Comparison of ENCODE assay signal across 26 mouse cellular contexts in genomic region chr3:140716896-140717295, GRCm38 (mm10).
"Had no signal": no experiment of that assay in that cellular context is flagged by ENCODE, and none has a peak within 500 bp of the region (broad histone marks: within the 10 kb centered on the region; RNA-seq: fewer than 3 reads in every experiment).

No protein-coding gene starts in this region.

- H3K27ac ChIP-seq: heart, embryonic 13.5 days; heart, embryonic 15.5 days; hindbrain, embryonic 13.5 days; hindbrain, embryonic 15.5 days; hindbrain, postnatal 0 days; kidney, embryonic 15.5 days; kidney, postnatal 0 days; limb, embryonic 13.5 days; limb, embryonic 15.5 days; liver, embryonic 12.5 days; liver, embryonic 14.5 days had no signal

- H3K9ac ChIP-seq: heart, embryonic 13.5 days; heart, embryonic 15.5 days; hindbrain, embryonic 13.5 days; hindbrain, embryonic 15.5 days; kidney, embryonic 15.5 days; limb, embryonic 13.5 days; limb, embryonic 15.5 days; liver, embryonic 12.5 days; liver, embryonic 14.5 days had no signal

- ATAC-seq: hindbrain, postnatal 0 days; intestine, embryonic 16.5 days; liver, embryonic 12.5 days had no signal

- H3K36me3 ChIP-seq: heart, embryonic 13.5 days; heart, embryonic 15.5 days; hindbrain, embryonic 13.5 days; hindbrain, embryonic 15.5 days; kidney, embryonic 15.5 days; limb, embryonic 13.5 days; limb, embryonic 15.5 days; liver, embryonic 12.5 days had no signal

- H3K4me2 ChIP-seq: heart, embryonic 11.5 days; heart, embryonic 13.5 days; heart, embryonic 15.5 days; hindbrain, embryonic 13.5 days; hindbrain, embryonic 15.5 days; kidney, embryonic 15.5 days; limb, embryonic 13.5 days; limb, embryonic 15.5 days; liver, embryonic 12.5 days had no signal

- H3K4me1 ChIP-seq: heart, embryonic 13.5 days; heart, embryonic 15.5 days; hindbrain, embryonic 13.5 days; hindbrain, embryonic 15.5 days; kidney, embryonic 15.5 days; limb, embryonic 13.5 days; limb, embryonic 15.5 days; liver, embryonic 12.5 days had no signal

- H3K27me3 ChIP-seq: heart, embryonic 13.5 days; heart, embryonic 15.5 days; hindbrain, embryonic 13.5 days; hindbrain, embryonic 15.5 days; kidney, embryonic 15.5 days; limb, embryonic 13.5 days; limb, embryonic 15.5 days; liver, embryonic 12.5 days had no signal

- H3K9me3 ChIP-seq: heart, embryonic 13.5 days; heart, embryonic 15.5 days; hindbrain, embryonic 13.5 days; hindbrain, embryonic 15.5 days; kidney, embryonic 15.5 days; limb, embryonic 13.5 days; limb, embryonic 15.5 days; liver, embryonic 12.5 days had no signal

- DNase-seq: gastrocnemius, postnatal 10 days; gastrocnemius, postnatal 25 days; heart, adult 18-20 months; heart, postnatal 14 days; heart, postnatal 36 days; kidney, adult 11 months; kidney, adult 2 months; kidney, adult 9 months; kidney, postnatal 14 days; kidney, postnatal 36 days; layer of hippocampus, adult 9-11 months; layer of hippocampus, postnatal 36 days; left cerebral cortex, postnatal 4 days had no signal

- H3K4me3 ChIP-seq: heart, embryonic 13.5 days; heart, embryonic 15.5 days; hindbrain, embryonic 13.5 days; hindbrain, embryonic 15.5 days; kidney, embryonic 15.5 days; limb, embryonic 13.5 days; limb, embryonic 15.5 days; liver, embryonic 12.5 days had no signal
